Mouse (Mus musculus) frontal cortex, adult (tissue): ENCODE measurements at regions not wholly inside any gene's neighbourhood (a gene's known extent, or its start where the extent isn't known, plus 50 kb on each side); places are given as distances from the start of the nearest gene placed in this dataset.
A peak's percentile ranks its signal among the peaks of the same experiment; 100 is the strongest.

Source experiments
- ATAC-seq: cut with Nextera tagmentation; 2 replicates; pipeline ENCODE4 v1.9.2; 2017; ENCODE audit warnings: mild to moderate bottlenecking, moderate library complexity, mixed read lengths; ENCODE audit not compliant: low TSS enrichment

GRCm38 (mm10) chr8:89325751-89326351 is 281.9 kb upstream of the Sall1 start:
- ATAC-seq = no peak

DNA sequence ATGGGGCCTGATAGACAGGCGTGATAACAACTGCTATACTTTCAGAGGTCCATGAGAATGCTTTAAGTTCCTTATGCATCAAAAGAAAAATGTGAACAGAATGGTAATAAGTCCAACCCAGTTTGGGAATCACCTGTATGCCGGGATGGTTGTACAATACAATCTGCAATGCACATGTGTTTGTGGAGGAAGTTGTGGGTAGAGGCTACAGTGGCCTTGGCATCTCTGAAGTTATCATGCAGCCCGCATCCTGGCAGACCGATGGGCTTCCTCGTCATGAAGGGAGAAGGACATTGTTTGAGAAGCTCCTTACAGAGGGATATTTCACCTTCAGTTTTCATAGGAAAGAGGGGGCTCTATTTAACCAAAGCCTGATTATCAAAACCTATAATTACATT is 281.3 kb upstream of the Sall1 start:
- ATAC-seq = no peak

DNA sequence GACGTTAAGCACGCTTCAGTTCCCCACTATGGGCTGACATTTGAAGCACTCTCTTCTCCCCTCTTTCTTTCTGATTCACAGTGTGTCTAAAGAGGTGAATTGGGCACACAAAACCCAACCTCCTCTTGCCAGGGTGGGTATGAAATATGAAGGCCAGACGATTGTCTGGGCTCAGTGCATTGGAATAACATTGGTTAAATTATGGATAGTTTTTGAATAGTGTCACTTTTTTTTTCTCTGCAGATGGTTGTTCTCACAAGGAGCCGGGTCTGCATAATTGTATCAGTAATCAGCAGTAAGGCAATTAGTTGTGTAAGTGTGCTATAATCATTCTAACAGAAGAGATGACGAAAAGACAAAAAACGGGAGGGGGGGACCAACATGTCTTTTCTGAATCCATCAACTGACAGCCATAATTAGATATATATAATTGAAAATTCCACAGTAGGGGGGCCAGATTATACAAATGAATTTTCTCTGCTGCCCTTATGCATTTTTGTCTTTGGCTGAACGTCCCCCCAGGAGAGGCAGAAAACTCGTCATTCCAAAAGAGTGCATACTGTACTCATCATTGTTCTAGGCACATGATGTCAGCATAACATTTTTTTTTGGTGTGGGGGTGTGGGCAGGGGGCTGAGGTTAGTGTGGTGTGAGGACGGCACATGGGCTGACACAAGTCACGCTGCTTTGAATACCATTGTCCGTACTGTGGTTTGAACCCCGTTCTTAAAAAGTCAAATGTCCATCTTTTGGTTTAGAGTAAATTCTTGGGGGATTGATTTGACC is 280.7 kb upstream of the Sall1 start:
- ATAC-seq = no peak

GRCm38 (mm10) chr8:89317514-89318289 is 273.7 kb upstream of the Sall1 start:
- ATAC-seq = peak; percentile 85

- ATAC-seq = no peak
Measured at GRCm38 (mm10) chr8:89316566-89317175, 272.7 kb upstream of the Sall1 start.

DNA sequence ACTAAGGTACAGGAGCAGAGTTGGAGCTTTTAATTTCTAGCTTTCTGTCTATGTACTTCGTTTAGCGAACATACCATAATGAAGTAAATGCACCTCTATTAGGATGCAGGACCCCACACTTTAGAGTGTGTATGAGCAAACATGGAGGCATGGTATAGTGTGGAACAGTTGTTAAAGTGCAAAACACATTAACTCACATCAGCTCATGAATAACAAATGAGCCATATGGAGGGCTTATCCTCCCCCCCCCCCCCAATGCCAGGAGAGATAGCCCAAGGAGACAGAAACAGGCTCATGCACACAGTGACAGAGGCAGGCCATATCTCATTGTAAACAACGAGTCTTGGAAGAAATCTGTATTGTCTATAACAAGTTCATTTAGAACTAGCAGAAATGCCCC is 270.9 kb upstream of the Sall1 start:
- no peak for ATAC-seq

GRCm38 (mm10) chr8:89310696-89311214 is 266.8 kb upstream of the Sall1 start:
- no peak for ATAC-seq

DNA sequence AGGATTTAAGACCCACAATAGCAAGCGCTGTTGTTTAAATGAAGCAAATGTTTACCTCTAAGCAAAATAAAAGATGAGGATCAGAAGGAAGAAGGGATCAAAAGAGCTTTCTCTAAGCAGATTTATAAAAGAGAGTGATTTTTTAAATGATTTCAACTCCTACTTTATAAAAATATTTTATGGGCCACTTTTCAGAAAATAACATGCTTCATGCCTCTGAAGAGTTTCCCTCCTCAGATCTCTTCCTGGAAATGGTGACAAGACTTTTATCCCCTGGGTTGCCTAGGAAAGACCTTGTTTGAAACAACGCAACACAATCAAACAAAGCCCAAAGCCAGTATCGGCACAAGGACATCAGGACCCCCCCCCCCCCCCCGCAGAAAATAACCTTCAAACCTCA is 265.6 kb upstream of the Sall1 start:
- ATAC-seq = no peak

GRCm38 (mm10) chr8:89308950-89309349 is 265.0 kb upstream of the Sall1 start:
- no peak for ATAC-seq

- no peak for ATAC-seq
Measured at GRCm38 (mm10) chr8:89308532-89308931, 264.6 kb upstream of the Sall1 start.

GRCm38 (mm10) chr8:89307601-89308000 is 263.6 kb upstream of the Sall1 start:
- no peak for ATAC-seq

DNA sequence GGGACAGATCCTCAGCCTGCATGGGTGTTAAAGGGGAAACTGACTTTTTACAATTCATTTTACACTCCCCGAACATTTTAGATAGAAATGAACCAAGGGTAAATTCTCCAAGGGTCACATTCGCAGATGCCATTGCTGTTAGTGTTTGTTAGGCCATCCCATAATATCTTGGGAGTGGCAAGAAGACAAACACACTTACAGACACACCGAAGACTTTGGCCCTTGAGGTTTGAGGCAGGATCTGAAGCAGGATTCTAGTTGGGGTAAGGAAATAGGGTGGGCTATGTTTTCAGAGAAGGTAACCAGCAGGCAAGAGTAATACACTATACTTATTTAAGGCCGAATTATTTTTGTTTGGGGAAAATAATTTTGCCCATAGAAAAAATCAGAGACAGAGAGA is 263.1 kb upstream of the Sall1 start:
- ATAC-seq = no peak

DNA sequence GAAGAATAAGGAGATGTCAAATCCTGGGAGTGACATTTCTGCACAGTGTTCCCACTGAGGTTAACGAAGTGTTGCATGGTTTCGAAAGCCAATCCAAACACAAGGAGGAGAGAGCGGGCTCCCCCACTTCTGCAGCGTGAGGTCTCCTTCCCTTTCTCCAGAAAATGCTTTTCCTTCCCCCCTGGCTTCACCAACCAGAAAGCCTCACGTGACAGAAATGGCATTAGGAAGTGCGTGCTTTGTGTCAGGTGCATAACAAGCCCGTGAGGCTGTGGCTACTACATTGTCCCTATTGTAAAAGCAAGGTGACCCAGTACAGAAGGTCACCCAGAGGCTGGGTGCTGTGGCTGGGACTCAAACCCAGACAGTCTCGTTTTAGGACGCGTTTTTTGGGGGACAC is 260.2 kb upstream of the Sall1 start:
- ATAC-seq = no peak

GRCm38 (mm10) chr8:89303326-89303725 is 259.4 kb upstream of the Sall1 start:
- no peak for ATAC-seq

DNA sequence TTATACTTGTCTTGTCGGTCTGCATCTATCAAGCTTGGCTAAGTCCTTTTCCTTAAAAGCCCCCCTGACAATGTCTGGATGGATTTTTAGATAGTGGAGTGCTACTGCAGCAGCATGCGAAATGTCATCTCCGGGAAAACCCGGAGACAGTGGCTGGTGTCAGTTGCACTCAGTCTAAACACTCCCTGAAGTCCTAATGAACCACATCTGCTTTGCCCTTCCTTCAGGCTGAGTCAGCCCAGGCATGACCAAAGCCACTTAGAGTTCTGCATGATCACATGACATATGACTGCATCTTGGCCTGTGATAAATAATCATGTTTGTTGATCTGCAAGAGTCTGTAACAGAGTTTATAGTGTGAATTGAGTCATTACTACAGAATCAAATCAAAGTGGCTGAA is 255.7 kb upstream of the Sall1 start:
- no peak for ATAC-seq

GRCm38 (mm10) chr8:89295686-89296085 is 251.7 kb upstream of the Sall1 start:
- ATAC-seq = no peak

DNA sequence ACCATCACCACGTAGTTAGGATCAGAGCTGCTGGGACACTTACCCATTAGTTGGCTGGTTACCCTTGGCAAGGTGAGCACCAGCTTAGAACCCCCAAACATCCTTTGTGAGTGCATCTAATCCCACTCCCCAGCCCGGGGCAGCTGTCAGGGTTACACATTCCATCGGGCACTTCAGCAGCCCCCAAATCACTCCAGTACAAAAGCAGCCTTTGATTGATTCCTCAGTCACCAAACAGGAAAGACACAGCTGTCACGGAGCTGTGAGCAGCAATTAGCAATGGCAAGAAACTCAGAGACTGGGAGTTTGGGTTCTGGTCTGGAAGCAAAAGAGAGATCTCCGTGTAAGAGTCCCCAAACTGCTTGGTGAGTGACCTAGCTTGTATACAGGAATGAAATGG is 245.1 kb upstream of the Sall1 start:
- ATAC-seq = no peak

DNA sequence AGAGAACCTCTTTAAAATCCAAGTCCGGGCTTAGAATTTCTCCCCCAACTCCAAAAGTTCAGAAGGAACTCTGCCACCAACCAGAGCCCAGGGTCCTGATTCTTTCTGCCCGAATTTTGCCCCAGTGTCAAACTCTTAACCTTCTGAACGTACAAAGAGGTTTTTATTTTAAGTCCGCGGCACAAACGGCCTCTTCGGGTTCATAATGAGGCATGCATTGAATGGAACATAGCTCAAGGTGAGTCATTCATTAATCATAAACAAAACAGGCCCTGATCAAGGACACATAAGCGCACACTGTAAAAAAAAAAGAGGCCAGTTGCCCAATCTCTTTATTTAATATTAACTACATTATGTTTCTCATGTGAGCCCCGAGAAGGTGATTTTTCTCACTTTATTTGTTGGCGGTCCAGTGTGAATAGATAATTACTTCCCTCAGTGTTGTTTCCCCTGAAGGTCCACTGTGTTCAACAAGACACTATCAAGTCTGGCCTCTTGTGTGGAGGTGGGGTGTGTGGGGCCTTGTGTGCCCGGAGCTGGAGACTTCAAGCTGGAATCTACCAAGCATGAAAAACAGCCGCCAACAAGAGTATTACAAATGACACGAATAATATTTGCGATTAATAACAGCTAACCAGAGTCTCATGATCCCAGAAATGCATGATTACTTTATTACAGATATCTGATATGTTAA is 241.1 kb upstream of the Sall1 start:
- ATAC-seq = no peak

- ATAC-seq = no peak
Measured at GRCm38 (mm10) chr8:89283105-89284096, 239.4 kb upstream of the Sall1 start.

- ATAC-seq = no peak
Measured at GRCm38 (mm10) chr8:89279844-89280243, 235.9 kb upstream of the Sall1 start.
